Mouse (Mus musculus): ENCODE measurements at regions not wholly inside any gene's neighbourhood (a gene's known extent, or its start where the extent isn't known, plus 50 kb on each side); places are given as distances from the start of the nearest gene placed in this dataset.

- Histone ChIP-seq H3K27ac (ENCODE audit: insufficient read depth, low read length) (no peak overlapping the region), H3K4me1 (ENCODE audit: control insufficient read depth, insufficient read depth, low read length) (peaks cover 8% of the 10 kb centered on the region), H3K4me3 (ENCODE audit: insufficient read depth, low read length) (no peak overlapping the region)
- TF ChIP-seq CTCF (IDR thresholded peaks at IDR 0.05; ENCODE audit: extremely low read depth, insufficient read depth, low read length) = no peak
- TF ChIP-seq POLR2A (IDR thresholded peaks at IDR 0.05; ENCODE audit: extremely low read depth, insufficient read depth, low read length) = no peak
Observed at GRCm38 (mm10) chr7:83085547-83086158, 218.5 kb downstream of the Mex3b start.

GRCm38 (mm10) chr7:83087408-83087807 lies 220.3 kb downstream of the Mex3b start:
- Histone ChIP-seq H3K27ac (ENCODE audit: insufficient read depth, low read length) (no peak overlapping the region), H3K4me3 (ENCODE audit: insufficient read depth, low read length) (no peak overlapping the region), H3K4me1 (ENCODE audit: control insufficient read depth, insufficient read depth, low read length) (peaks cover 8% of the 10 kb centered on the region)
- no peak for TF ChIP-seq CTCF (IDR thresholded peaks at IDR 0.05; ENCODE audit: extremely low read depth, insufficient read depth, low read length)
- TF ChIP-seq POLR2A (IDR thresholded peaks at IDR 0.05; ENCODE audit: extremely low read depth, insufficient read depth, low read length) = no peak

- Histone ChIP-seq H3K4me3 (ENCODE audit: insufficient read depth, low read length) (no peak overlapping the region), H3K27ac (ENCODE audit: insufficient read depth, low read length) (no peak overlapping the region), H3K4me1 (ENCODE audit: control insufficient read depth, insufficient read depth, low read length) (peaks cover 8% of the 10 kb centered on the region)
- TF ChIP-seq POLR2A (IDR thresholded peaks at IDR 0.05; ENCODE audit: extremely low read depth, insufficient read depth, low read length) = no peak
- no peak for TF ChIP-seq CTCF (IDR thresholded peaks at IDR 0.05; ENCODE audit: extremely low read depth, insufficient read depth, low read length)
Observed at GRCm38 (mm10) chr7:83088125-83088524, 221.0 kb downstream of the Mex3b start.

- H3K4me1 ChIP-seq (ENCODE audit: control insufficient read depth, insufficient read depth, low read length) = peaks cover 8% of the 10 kb centered on the region
- H3K4me3 ChIP-seq (ENCODE audit: insufficient read depth, low read length) = no peak overlapping the region
- TF ChIP-seq CTCF (IDR thresholded peaks at IDR 0.05; ENCODE audit: extremely low read depth, insufficient read depth, low read length) (no peak), POLR2A (IDR thresholded peaks at IDR 0.05; ENCODE audit: extremely low read depth, insufficient read depth, low read length) (no peak)
- peak overlapping the region; percentile 72; the same call in 1 of the 2 replicates for H3K27ac ChIP-seq (ENCODE audit: insufficient read depth, low read length)
Observed at GRCm38 (mm10) chr7:83089330-83089982, 222.3 kb downstream of the Mex3b start.

- TF ChIP-seq CTCF (IDR thresholded peaks at IDR 0.05; ENCODE audit: extremely low read depth, insufficient read depth, low read length) = no peak
- no peak for TF ChIP-seq POLR2A (IDR thresholded peaks at IDR 0.05; ENCODE audit: extremely low read depth, insufficient read depth, low read length)
- Histone ChIP-seq H3K27ac (ENCODE audit: insufficient read depth, low read length) (no peak overlapping the region), H3K4me1 (ENCODE audit: control insufficient read depth, insufficient read depth, low read length) (peaks cover 9% of the 10 kb centered on the region), H3K4me3 (ENCODE audit: insufficient read depth, low read length) (no peak overlapping the region)
Observed at GRCm38 (mm10) chr7:83093923-83094355, 226.8 kb downstream of the Mex3b start.

GRCm38 (mm10) chr7:83094899-83095298 lies 227.8 kb downstream of the Mex3b start:
- no peak overlapping the region for H3K4me3 ChIP-seq (ENCODE audit: insufficient read depth, low read length)
- TF ChIP-seq CTCF (IDR thresholded peaks at IDR 0.05; ENCODE audit: extremely low read depth, insufficient read depth, low read length) (no peak), POLR2A (IDR thresholded peaks at IDR 0.05; ENCODE audit: extremely low read depth, insufficient read depth, low read length) (no peak)
- H3K4me1 ChIP-seq (ENCODE audit: control insufficient read depth, insufficient read depth, low read length) = peaks cover 6% of the 10 kb centered on the region
- no peak overlapping the region for H3K27ac ChIP-seq (ENCODE audit: insufficient read depth, low read length)

- no peak overlapping the region for H3K4me3 ChIP-seq (ENCODE audit: insufficient read depth, low read length)
- peaks cover 2% of the 10 kb centered on the region for H3K4me1 ChIP-seq (ENCODE audit: control insufficient read depth, insufficient read depth, low read length)
- H3K27ac ChIP-seq (ENCODE audit: insufficient read depth, low read length) = no peak overlapping the region
- TF ChIP-seq POLR2A (IDR thresholded peaks at IDR 0.05; ENCODE audit: extremely low read depth, insufficient read depth, low read length) (no peak), CTCF (IDR thresholded peaks at IDR 0.05; ENCODE audit: extremely low read depth, insufficient read depth, low read length) (no peak)
Observed at GRCm38 (mm10) chr7:83095593-83095992, 228.5 kb downstream of the Mex3b start.

- no peaks in the 10 kb centered on the region for H3K4me1 ChIP-seq (ENCODE audit: control insufficient read depth, insufficient read depth, low read length)
- TF ChIP-seq POLR2A (IDR thresholded peaks at IDR 0.05; ENCODE audit: extremely low read depth, insufficient read depth, low read length) (no peak), CTCF (IDR thresholded peaks at IDR 0.05; ENCODE audit: extremely low read depth, insufficient read depth, low read length) (no peak)
Observed at GRCm38 (mm10) chr7:83104426-83104825, 237.3 kb downstream of the Mex3b start.

GRCm38 (mm10) chr7:83105672-83106071 lies 238.5 kb downstream of the Mex3b start:
- Histone ChIP-seq H3K4me1 (ENCODE audit: control insufficient read depth, insufficient read depth, low read length) (no peaks in the 10 kb centered on the region), H3K27ac (ENCODE audit: insufficient read depth, low read length) (no peak overlapping the region), H3K4me3 (ENCODE audit: insufficient read depth, low read length) (no peak overlapping the region)
- TF ChIP-seq CTCF (IDR thresholded peaks at IDR 0.05; ENCODE audit: extremely low read depth, insufficient read depth, low read length) = no peak
- TF ChIP-seq POLR2A (IDR thresholded peaks at IDR 0.05; ENCODE audit: extremely low read depth, insufficient read depth, low read length) = no peak

More at GRCm38 (mm10) chr7:83104426-83104825, 237.3 kb downstream of the Mex3b start:
- Histone ChIP-seq H3K4me3 (ENCODE audit: insufficient read depth, low read length) (no peak overlapping the region), H3K27ac (ENCODE audit: insufficient read depth, low read length) (no peak overlapping the region)
